Mouse (Mus musculus) left cerebral cortex, adult 9 months (tissue): ENCODE measurements around the gene Muc13.
A peak's percentile ranks its signal among the peaks of the same experiment; 100 is the strongest.

Experiments
- DNase-seq, 2 experiments: peaks; one replicate each; pipeline ENCODE4 v3.0.0; 2022; ENCODE audit warnings: low spot score in 2 of 2

Muc13 gene

DNA sequence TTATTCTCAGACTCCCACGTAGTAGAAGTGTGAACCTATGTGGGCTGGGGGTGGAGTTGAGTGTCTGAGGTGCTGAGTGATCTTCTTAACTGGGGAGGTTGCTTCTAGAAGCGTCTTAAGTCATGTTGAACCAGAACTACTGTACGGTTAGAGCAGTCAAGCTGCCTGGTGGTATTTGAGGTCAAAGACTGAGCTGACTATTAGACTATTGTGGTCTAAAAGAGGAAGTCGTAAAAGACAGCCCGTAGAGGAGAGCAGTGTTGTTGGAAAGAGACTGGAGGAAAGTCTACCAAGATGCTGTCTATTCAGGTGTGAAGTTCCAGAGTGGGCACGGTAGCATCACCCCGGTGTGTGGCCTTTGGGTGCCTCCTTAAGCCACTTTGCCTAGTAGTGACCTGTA, 24.0 kb upstream of the Muc13 start:
- DNase-seq: no peak

DNA sequence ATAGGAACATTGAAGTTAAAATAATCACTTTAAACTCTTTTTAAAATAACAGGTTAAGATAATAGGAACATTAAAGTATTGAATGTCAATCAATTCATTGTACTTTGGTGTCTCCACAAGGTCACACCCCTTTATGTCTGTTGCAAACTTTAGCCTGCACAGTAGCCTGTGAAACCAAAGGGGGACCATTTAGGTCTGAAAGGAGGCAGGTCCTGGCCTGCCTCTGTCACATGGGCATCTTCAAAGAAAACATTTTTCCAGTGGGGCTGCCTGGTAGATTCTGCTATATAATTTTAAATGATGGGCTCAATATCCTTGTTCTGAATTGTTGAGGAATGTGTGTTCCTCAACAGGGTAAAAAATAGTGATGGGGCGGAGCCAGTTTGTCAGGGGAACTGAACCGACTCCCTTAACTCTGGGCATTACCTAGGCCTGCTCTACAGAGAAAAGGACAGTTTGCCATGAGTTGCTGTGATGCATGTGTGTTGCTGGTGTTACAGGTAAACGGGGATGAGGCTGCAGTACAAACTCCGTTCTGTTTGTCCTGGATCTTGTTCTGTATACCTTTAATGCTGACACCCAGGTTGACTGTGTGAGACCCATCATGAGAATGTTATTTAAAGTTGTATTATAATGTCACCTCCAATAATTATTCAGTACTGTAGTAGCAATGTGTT, 22.9 kb upstream of the Muc13 start:
- DNase-seq: no peak

DNA sequence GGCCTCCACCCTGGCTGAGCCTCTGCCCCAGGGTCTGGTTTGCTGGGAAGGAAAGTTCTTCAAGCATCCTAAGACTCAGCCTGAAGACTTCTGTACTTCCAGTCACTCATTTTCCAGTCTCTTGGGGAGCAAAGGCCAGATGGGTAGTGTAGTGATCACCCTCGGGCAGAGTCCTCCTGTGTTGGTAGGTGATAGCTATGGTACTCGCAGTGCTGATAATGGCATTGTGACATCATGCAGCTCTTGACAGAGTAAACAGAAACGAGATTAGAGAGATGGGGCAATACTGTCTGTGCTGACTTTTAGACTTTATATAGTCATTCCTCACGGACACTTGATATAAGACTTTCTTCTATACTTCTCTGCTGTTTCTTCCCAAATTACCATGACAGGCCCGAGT, 21.0 kb upstream of the Muc13 start:
- no peak for DNase-seq

DNA sequence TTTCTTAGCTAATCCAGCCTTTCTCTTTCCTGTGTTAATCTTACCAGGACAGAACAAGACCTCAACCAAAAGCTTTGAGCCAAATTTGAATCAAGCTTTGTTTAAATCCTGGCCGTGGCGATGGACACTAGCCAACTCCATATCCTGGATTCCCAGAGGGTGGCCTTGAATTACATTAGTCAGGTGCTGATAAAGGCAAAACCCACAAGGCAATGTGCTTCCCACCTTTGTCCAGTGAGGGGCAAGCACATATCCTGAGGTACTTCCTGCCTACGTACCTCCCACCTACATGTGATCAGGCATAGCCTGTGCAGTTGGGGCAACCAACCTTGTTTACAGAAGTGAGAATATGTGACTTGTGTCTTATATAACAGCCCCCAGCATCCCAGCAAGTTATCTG, 18.9 kb upstream of the Muc13 start:
- no peak for DNase-seq

DNA sequence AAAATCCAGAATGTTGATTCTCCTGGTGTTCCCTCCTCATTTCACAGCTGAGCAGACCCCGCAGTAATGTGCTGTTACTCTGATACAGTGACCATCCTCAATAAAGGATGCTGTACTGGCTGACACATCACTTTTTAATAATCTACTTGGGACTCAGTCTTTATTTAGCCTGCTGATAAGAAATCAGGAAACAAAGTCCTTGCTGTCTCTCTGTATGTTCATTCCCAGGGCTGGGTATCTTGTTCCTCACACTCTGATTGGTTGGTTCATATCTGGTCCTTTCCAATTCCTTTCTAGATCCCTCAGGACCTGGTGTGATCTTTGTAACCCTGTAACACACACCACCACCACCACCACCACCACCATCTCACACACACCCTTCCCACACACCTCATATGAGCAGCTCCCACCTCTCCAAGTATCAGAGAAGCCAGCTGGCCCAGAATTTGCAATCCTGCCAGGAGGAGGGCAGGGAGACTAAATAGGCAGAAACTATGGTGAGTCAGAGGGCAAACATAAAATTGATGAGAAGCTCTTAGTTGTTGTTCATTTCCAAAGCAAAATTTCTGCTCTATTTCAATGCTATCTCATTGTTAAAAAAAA, 18.0 kb upstream of the Muc13 start:
- no peak for DNase-seq

DNA sequence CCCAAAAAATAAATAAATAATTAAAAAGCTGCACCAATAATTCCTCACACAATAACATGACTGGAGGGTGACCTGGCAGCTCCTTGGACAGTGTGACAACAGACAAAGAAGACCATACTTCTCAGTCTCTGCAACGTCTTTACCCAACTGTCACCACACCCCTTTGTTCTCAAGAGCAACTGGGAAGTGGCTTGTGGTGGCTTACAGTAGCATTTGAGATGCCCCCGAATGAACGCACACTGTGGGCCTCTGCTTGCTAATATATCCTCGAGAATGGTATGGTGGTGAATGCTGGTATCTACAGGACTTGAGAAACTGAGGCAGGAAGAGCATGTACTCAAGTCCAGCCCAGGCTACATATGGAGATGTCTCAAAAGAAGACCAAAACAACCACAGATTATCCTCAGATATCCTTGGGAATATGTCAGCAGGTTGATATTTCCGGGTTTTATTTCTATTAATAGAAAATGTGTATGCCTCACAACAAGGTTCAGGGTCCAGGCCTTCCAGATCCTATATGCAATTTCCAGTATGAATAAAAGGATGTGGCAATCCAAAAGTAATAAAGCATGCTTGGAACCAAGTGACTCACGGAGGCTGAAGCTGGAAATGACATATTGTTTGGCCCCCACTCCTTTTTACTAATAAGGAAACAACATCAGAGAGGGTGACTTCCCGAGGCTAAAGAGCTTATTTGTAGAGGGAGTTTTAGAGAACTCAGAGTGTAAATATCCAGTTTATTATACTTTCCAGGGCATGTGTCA, 16.9 kb upstream of the Muc13 start:
- DNase-seq: no peak

DNA sequence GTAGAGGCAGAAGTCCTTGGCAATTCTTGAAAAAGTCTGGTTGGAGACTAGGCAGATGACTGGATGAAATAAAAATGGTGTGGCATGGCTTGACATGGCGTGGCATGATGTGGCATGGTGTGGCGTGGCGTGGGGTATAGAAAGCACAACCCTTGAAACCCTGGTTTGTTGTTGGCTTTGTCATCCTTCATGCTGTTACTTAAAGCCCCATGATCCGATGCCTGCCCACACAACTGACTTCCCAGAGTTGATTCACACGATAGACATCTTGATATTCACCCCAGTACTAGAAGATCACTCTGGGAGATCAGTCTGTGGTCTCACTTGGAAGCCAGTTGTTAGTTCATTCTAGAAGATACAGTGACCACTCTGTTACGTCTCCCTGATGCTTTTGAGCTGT, 16.2 kb upstream of the Muc13 start:
- no peak for DNase-seq

DNA sequence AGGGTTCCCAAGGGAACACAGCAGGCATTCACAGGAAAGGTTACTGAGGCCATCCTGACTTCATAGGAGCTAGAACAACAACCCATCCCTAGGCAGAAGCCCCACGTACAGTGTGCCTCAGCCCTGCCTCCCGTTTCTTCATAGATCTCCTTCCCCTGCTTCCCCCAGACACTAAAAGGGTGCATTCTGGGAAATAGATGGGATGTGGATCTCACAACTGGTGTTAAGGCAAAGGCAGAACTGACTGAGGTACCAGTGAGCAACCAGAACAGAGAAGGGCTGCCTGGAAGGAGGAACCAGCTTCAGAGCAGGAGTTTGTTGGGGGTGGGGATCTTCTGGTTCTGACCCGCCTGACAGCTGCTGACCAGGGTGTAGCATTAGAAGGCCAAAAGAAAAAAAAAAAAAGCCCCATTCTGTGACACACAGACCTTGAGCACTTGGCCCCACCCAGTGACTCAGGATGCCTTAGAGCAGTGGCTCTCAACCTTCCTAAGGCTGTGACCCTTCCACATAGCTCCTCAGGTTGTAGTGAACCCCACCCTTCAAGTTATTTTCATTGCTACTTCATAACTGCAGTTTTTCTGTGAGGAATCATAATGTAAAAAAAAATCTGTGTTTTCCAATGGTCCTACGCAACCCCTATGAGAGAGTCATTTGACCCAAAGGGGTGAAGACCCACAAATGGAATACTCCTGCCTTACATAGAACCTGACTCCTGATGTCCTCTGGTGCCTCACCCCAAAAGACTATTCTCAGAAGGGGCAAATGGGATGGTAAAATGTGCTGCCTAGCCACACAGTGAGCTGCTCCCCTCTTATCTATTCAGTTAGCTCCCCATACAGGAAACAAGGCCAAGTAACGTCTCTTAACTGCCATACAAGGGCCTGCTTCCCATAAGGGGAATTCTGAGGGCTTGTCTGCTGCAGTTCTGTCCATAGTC, 11.8 kb upstream of the Muc13 start:
- no peak for DNase-seq

DNA sequence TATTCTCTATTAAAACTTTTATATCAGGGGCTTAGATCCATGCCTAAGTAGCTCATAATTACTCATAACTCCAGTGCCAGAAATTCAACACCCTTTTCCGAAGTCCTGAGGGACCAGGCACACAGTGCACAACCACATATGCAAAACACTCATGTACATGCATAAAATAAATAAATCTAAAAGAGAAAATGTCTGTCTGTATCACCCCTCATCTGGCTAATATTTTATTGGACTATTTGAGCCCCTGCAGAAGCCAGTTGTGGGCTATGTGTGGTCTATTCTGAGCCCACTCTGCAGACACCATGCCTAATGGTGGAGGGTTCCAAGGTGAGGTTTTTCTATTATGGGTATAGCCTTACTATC, 11.1 kb upstream of the Muc13 start:
- no peak for DNase-seq

DNA sequence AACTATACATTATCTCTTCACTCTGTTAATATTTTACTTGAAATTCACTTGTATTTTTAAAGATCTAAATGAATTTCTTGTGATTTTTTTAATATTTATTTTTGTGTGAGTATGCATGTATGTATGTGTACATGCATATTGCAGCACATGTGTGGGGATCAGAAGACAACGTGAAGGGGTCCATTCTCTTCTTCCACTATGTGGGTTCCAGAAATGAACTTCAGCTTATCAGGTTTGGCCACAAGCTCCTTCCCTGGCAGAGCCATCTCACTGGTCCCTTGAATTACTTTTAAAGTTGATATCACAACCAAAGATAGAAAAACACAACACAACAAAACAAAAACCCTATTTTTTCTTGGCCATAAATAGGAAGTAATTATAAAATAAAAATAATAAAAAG, 9.3 kb upstream of the Muc13 start:
- DNase-seq: no peak

DNA sequence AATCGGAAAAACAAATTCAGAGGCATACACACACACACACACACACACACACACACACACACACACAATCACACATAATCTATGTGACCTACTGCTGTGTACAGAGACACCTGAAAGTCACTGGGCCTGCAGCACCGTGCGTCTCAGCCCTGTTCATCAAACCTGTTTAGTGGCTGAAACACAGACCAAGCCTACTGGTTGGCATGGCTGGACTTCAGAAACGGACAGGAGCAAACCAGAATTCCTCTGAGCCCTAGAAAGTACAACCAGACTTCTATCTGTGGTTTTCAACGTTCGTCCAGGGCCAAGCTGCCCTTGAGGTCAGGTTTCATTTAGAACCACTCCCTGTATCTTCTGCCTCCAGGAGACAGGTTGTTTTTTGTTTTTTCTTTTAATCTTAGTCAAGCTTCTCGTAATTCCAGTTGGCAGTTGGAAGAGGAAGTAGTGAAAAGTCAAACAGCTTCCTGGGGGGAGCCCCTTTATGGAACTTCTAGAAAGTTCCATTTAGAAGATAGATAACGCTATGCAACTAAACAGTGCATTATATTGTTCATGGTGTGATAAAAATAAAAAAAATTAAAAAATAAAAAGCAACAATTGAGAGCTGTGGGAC, 8.6 kb upstream of the Muc13 start:
- no peak for DNase-seq

DNA sequence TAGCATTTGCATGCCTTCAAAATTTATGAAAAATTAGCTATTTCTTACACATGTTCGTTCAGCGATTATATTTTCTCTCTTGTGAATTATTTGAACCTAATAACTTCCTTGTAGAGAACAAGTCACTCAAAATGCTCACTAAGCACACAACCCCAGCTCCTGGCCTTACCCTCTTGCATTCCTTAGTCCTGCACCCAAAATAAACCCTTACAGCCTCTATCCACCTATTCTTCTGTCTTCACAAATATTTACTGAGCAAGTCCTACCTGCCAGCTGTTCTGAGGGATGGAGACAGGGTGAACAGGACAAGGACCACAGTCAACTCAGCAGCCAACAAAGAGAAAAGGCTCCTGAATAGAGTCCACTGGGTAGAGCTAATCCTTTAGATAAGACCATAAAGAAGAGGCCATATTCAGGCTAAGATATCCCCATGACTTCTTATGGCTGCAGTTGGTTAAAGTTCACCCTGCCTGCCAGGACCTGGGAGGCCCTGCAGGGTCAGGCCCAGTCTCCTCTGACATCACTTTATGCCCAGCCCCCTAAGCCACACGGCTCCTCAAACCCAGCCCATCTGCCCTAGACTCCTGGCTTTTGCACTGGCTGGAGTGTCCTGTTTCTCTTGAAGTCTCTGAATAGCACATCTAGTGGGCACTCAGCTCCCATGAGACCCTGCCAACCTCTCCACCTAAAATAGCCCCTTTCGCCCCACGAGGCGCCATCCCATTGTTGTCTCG, 7.0 kb upstream of the Muc13 start:
- DNase-seq: no peak

DNA sequence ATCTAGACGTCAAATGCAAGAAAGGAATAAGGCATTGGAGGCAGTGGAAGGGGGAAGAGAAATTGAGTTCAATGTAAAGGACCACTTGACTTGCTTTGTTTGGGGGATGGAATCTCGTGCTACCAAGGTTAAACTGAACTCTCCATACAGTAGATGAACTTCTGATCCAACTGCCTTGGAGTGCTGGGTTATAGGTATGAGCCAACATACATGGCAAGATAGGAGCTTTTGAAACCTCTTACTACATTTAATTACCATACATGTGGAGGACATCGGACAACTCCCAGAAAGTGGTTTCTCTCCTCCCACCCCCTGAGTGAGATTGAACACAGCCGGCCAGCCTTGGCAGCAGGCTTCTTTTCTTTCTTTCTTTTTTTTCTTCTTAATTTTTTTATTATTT, 1.3 kb downstream of the Muc13 start:
- DNase-seq: no peak

DNA sequence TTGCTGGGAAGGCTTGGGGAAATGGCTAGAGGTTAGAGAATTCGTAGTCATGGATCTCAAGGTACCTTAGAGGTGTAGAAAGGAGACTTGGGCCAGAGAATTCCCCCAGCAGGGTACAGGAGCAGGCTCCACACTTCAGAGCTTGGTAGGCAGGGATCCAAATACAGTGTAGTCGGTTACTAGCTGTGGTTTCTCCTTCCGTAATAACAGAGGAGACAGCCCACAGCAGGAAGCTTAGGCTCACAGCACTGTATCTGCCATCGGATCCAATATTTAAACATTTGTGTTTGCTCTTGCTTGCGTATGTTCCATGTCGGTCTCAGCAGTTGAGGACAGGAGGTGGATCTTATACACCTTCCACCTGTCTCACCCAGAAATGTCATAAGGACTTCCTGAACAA, 2.0 kb downstream of the Muc13 start:
- no peak for DNase-seq

DNA sequence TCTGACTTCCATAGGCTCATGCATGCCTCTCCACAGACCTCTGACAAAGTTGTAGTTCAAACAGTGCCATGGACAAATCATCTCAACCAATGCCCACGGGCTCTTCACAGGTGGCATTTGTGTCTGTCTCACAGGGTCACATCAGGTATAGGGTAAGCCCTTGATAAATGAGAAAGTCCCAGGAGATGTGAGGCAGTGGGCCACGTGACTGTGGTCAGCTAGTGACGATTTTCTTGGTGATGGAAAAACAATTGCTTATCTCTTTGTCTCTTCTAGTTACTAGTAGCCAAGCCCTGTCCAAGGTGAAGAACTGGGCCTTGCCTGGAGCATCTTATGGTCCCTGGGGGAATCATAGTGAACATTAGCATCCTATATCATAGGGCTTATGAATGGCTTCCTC, 2.9 kb downstream of the Muc13 start:
- DNase-seq: no peak

DNA sequence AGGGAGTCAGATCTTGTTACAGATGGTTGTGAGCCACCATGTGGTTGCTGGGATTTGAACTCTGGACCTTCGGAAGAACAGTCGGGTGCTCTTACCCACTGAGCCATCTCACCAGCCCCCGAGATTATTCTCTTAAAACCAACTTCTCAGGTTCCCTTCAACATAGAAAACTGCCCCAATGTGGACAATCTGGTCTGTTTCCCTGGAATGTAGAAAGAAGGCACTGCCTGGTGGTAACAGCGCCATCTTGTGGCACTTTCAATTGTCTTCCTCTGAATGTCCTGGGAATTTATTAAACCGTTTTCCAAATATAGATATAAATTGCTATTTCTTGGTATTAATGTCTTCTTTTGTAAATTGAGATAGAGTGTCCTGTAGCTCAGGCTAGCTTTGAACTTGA, 4.0 kb downstream of the Muc13 start:
- peak in 1 of 2 experiments; percentile 62 for DNase-seq

DNA sequence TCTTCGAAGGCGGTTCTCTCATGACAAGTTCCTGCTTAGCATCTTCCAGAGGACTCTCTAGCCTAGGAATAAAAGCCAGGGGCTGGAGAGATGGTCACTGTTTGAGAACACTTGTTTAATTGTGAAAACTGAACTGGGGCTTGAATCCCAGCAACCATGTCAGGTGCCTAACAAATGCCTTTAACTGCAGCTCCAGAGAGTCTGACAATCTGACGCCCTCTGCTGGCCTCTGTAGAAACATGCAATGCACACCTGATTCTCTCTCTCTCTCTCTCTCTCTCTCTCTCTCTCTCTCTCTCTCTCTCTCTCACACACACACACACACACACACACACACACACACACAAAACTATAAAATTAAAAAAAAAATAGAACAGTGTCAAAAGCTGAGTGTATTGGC, 16.2 kb downstream of the Muc13 start:
- DNase-seq: no peak

DNA sequence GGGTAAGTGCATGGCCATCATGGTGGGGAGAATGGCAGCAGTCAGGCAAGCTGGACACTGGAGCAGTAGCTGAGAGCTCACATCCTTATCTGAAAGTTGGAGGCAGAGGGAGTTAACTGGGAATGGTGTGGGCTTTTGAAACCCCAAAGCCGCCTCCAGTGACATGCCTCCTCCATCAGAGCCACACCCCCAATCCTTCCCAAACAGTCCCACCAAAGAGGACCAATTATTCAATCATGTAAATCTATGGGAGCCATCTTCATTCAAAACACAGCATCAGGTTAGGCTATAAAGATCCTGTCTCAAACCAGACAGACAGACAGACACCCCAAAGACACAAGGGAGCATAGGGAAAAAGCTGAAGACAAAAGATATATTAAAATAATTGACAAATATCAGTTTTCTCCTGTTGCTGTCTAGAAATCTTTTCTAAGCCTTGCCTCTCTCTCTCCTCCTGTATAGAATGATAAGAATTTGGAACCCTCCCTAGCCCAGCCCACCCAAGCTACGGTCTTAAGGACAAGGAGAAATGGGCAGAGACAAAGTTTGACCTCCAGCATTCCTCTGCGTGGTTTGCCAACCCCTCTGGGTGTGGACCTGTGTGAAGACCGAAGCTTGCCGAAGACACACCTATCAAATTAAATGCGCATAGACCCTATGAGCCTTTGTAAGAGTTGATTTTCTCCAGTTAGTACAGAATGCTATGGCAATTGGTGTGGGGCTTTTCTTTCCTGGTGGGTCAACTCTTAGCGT, 24.8 kb downstream of the Muc13 start:
- DNase-seq: no peak

DNA sequence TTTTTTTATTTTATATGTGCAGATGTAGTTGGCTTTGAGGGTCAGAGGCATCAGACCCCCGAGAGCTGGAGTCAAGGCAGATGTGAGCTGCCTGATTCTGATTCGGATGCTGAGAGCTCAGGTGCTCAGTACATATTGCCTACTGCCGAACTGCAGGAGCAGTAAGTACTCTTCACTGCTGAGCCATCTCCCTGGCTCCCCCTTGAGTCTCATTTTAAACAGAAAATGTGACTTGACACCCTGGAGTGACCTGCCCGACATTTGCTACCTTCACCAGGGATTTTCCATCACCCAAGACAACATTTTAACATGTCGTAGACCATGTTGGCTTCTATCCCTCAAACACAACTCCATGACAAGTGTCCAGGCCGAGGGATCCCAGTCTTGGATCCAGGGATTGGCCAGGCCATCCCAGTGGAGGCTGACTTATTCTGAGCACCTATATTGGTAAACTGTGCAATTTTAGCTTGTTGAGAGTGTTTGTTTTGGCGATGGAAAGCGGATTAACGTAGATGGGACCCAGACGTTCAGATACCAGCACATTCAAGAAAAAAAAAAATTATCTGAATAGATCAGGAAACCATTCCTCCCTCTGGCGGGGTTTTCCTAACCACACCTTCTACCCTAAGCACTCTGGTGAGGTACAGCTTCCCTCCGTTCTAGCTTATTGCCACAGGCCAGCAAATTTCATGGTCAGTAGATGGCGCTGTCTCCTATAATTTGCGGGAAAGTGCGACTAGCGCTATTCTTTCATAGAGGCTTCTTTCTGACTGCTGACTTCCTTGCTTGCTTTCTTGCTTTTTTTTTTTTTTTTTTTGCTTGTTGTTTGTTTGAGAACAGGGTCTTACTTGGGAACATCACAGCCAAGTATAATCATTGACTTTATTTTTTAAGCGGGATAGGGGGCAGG, 26.7 kb downstream of the Muc13 start:
- DNase-seq: peak; percentile 60 to 92
